Mouse (Mus musculus) forebrain, embryonic 16.5 days (tissue): ENCODE measurements around the gene Smad9. TPM values are rescaled to one million over a fixed set of nuclear protein-coding genes. Genes with fewer than 3 reads are reported as not detected.

ENCODE experiments used
- ATAC-seq: fragments of 200-750 bp; cut with Nextera tagmentation; 2 replicates; pipeline ENCODE4 v1.8.0; 2017; ENCODE audit warnings: mild to moderate bottlenecking, moderate library complexity
- H3K27ac ChIP-seq: fragments of 300-500 bp; sonication (generic); 2 replicates; pipeline ENCODE4 v1.5.1; 2014; ENCODE audit warnings: low read length, control low read depth
- H3K27me3 ChIP-seq: fragments of 300-500 bp; sonication (generic); replicated peaks from 2 replicates; pipeline ENCODE4 v1.6.1; 2014; ENCODE audit warnings: low read length; ENCODE audit not compliant: control insufficient read depth, insufficient read depth
- H3K36me3 ChIP-seq: fragments of 300-500 bp; sonication (generic); 2 replicates; pipeline ENCODE4 v1.6.1; 2014; ENCODE audit not compliant: control insufficient read depth, insufficient read depth
- H3K4me1 ChIP-seq: fragments of 300-500 bp; sonication (generic); replicated peaks from 2 replicates; pipeline ENCODE4 v1.6.1; 2014; ENCODE audit warnings: low read length; ENCODE audit not compliant: control insufficient read depth, insufficient read depth
- H3K4me2 ChIP-seq: fragments of 300-500 bp; sonication (generic); 2 replicates; pipeline ENCODE4 v1.6.1; 2014; ENCODE audit warnings: mild to moderate bottlenecking, low read length, control low read depth
- H3K4me3 ChIP-seq: fragments of 300-500 bp; sonication (generic); replicated peaks from 2 replicates; pipeline ENCODE4 v1.5.1; 2014; ENCODE audit warnings: mild to moderate bottlenecking, low read length, control low read depth
- H3K9ac ChIP-seq: fragments of 300-500 bp; sonication (generic); replicated peaks from 2 replicates; pipeline ENCODE4 v1.6.1; 2014; ENCODE audit warnings: low read depth, low read length, control low read depth
- H3K9me3 ChIP-seq: fragments of 300-500 bp; sonication (generic); 2 replicates; pipeline ENCODE4 v1.6.1; 2016; ENCODE audit warnings: low read length; ENCODE audit not compliant: control insufficient read depth
- WGBS: fragments of 180-500 bp; shearing (Covaris S2); extraction: QIAGEN DNeasy Blood & Tissue Kit; methylation state at CpG from one replicate; pipeline ENCODE4 v1.1.7; 2014; 5-methylcytosine and 5-hydroxymethylcytosine counted together
- polyA plus RNA-seq: library from polyadenylated mRNA; unstranded; fragments of >200 nt; fragmentation: Nextera tagmentation; extraction: Ambion mirVana; gene quantifications from 2 replicates; pipeline ENCODE4 v1.2.1, GENCODE M21; 2015

The Smad9 gene
- polyA plus RNA-seq, 1 experiment from 2014 or later = 0.13 TPM

DNA sequence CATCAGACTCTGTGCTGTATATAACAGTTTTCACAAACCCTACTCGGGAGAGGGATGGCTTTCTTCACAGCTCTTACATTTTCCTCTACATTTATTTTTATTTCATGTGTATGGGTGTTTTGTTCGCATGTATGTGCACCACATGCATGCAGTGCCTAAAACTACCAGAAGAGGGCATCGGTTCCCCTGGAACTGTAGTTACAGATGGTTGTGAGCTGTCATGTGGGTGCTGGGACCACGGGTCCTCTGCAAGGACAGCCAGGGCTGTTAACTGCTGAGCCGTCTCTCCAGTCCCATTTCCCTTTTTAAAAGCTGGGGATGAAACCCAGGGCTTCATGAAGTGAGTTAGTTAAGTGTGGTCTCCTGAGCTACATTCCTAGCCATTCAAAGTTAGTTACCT, 40.0 kb downstream of the Smad9 start:
- no peak overlapping the region for H3K9ac ChIP-seq
- 95% methylated on average over 5 of the region's 5 CpGs for WGBS
- no peak for ATAC-seq
- H3K9me3 ChIP-seq = 0 out of 2 replicates have a peak, but pooled peaks cover 2% of the 10 kb centered on the region
- no peak overlapping the region for H3K27ac ChIP-seq
- no peak overlapping the region for H3K4me3 ChIP-seq
- H3K27me3 ChIP-seq = no peaks in the 10 kb centered on the region
- no peak overlapping the region for H3K4me2 ChIP-seq
- no peaks in the 10 kb centered on the region for H3K4me1 ChIP-seq
- H3K36me3 ChIP-seq = no peaks in the 10 kb centered on the region

- Histone ChIP-seq H3K36me3 (no peaks in the 10 kb centered on the region), H3K27ac (no peak overlapping the region), H3K4me3 (no peak overlapping the region), H3K4me2 (no peak overlapping the region), H3K9me3 (0 out of 2 replicates have a peak, but pooled peaks cover 2% of the 10 kb centered on the region), H3K27me3 (no peaks in the 10 kb centered on the region), H3K4me1 (no peaks in the 10 kb centered on the region), H3K9ac (no peak overlapping the region)
- 97% methylated on average over 1 of the region's 1 CpGs for WGBS
- ATAC-seq = no peak
Observed at GRCm38 (mm10) chr3:54795806-54796205, 40.4 kb downstream of the Smad9 start.

GRCm38 (mm10) chr3:54797211-54797610, 41.8 kb downstream of the Smad9 start:
- Histone ChIP-seq H3K4me3 (no peak overlapping the region), H3K27me3 (no peaks in the 10 kb centered on the region), H3K9ac (no peak overlapping the region), H3K4me2 (no peak overlapping the region), H3K27ac (no peak overlapping the region), H3K9me3 (0 out of 2 replicates have a peak, but pooled peaks cover 2% of the 10 kb centered on the region), H3K4me1 (no peaks in the 10 kb centered on the region), H3K36me3 (no peaks in the 10 kb centered on the region)
- 40% methylated on average over 16 of the region's 16 CpGs for WGBS
- ATAC-seq = peak; percentile 54; the same call in 1 of the 2 replicates

- H3K27ac ChIP-seq = no peak overlapping the region
Observed at GRCm38 (mm10) chr3:54803713-54804112, 48.3 kb downstream of the Smad9 start.

GRCm38 (mm10) chr3:54807061-54807661, 51.8 kb downstream of the Smad9 start:
- no peaks in the 10 kb centered on the region for H3K27me3 ChIP-seq
- peak; percentile 59 for ATAC-seq
- WGBS = under 1% methylated on average over 56 of the region's 56 CpGs
- H3K9me3 ChIP-seq = no peaks in the 10 kb centered on the region
- H3K36me3 ChIP-seq = peaks cover 12% of the 10 kb centered on the region
- H3K4me3 ChIP-seq = peak overlapping the region; percentile 91
- peak overlapping the region; percentile 95 for H3K27ac ChIP-seq
- peak overlapping the region; percentile 98 for H3K9ac ChIP-seq
- peaks cover 20% of the 10 kb centered on the region for H3K4me1 ChIP-seq
- peak overlapping the region; percentile 75 for H3K4me2 ChIP-seq

More at GRCm38 (mm10) chr3:54803713-54804112, 48.3 kb downstream of the Smad9 start:
- 97% methylated on average over 8 of the region's 8 CpGs for WGBS
- Histone ChIP-seq H3K9me3 (no peaks in the 10 kb centered on the region), H3K4me2 (no peak overlapping the region), H3K9ac (no peak overlapping the region), H3K4me1 (peaks cover 20% of the 10 kb centered on the region), H3K27me3 (no peaks in the 10 kb centered on the region), H3K4me3 (no peak overlapping the region), H3K36me3 (peaks cover 12% of the 10 kb centered on the region)
- no peak for ATAC-seq

DNA sequence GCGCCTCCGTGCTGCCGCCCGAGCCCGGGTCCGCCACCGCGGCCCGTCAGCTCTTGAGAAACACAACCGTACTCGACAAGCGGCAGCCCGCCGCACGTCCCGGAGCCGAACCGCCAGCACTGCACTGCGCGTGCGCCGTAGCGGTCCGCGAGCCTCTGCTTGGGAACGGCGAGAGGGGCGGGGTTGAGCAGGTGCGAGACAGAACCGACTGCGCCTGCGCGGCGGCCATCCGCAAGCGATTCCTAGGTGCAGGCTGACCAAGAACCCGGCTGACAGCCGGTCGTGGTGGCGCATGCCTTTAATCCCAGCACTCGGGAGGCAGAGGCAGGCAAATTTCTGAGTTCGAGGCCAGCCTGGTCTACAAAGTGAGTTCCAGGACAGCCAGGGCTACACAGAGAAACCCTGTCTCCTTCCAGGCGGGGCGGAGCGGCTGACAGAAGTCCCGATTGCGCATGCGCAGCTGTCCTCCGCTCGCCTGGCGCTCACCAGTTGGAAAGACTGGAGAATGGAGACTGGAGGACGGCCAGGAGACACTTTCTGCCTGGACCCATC, 52.4 kb downstream of the Smad9 start, which contains the start of gene Rfxap:
TSS of gene Rfxap (minus strand) at position 126 of the 552 bp plus-strand sequence.
- Histone ChIP-seq H3K9ac (peak within 1 kb of the TSS; percentile 98), H3K4me2 (peak within 1 kb of the TSS; percentile 75), H3K4me3 (peak within 1 kb of the TSS; percentile 91), H3K9me3 (no peaks in the 10 kb centered on the region), H3K4me1 (peaks cover 20% of the 10 kb centered on the region), H3K36me3 (peaks cover 12% of the 10 kb centered on the region), H3K27me3 (no peaks in the 10 kb centered on the region), H3K27ac (peak within 1 kb of the TSS; percentile 95)
- under 1% methylated on average over 52 of the region's 52 CpGs for WGBS
- ATAC-seq = peak; percentile 94

DNA sequence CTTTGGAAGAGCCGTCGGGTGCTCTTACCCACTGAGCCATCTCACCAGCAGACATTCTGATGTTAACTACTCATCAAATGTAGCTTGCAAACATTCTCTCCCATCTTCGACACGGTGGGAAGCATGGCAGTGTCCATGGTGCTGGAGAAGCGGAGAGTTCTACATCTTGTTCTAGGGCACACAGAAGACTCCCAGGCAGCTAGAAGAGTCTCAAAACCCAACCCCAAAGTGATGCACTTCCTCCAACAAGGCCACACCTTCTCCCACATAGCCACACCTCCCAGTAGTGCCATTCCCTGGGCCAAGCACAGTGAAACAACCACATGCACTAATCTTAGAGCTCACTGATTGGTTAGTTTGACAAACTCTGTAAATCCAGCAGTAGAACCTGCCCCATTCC, 53.7 kb downstream of the Smad9 start:
- H3K27me3 ChIP-seq = no peaks in the 10 kb centered on the region
- no peak for ATAC-seq
- H3K9ac ChIP-seq = no peak overlapping the region
- no peaks in the 10 kb centered on the region for H3K9me3 ChIP-seq
- H3K4me3 ChIP-seq = no peak overlapping the region
- no peak overlapping the region for H3K27ac ChIP-seq
- peaks cover 7% of the 10 kb centered on the region; the same call in 1 of the 2 replicates for H3K36me3 ChIP-seq
- H3K4me2 ChIP-seq = no peak overlapping the region
- H3K4me1 ChIP-seq = peaks cover 20% of the 10 kb centered on the region
- WGBS = 73% methylated on average over 5 of the region's 5 CpGs

GRCm38 (mm10) chr3:54811616-54812015, 56.2 kb downstream of the Smad9 start:
- H3K27ac ChIP-seq = no peak overlapping the region
- no peaks in the 10 kb centered on the region for H3K36me3 ChIP-seq
- H3K4me1 ChIP-seq = peaks cover 6% of the 10 kb centered on the region; the same call in 1 of the 2 replicates
- H3K9me3 ChIP-seq = no peaks in the 10 kb centered on the region
- WGBS = 54% methylated on average over 1 of the region's 1 CpGs
- no peak for ATAC-seq
- H3K9ac ChIP-seq = no peak overlapping the region
- no peak overlapping the region for H3K4me3 ChIP-seq
- no peaks in the 10 kb centered on the region for H3K27me3 ChIP-seq
- H3K4me2 ChIP-seq = no peak overlapping the region

DNA sequence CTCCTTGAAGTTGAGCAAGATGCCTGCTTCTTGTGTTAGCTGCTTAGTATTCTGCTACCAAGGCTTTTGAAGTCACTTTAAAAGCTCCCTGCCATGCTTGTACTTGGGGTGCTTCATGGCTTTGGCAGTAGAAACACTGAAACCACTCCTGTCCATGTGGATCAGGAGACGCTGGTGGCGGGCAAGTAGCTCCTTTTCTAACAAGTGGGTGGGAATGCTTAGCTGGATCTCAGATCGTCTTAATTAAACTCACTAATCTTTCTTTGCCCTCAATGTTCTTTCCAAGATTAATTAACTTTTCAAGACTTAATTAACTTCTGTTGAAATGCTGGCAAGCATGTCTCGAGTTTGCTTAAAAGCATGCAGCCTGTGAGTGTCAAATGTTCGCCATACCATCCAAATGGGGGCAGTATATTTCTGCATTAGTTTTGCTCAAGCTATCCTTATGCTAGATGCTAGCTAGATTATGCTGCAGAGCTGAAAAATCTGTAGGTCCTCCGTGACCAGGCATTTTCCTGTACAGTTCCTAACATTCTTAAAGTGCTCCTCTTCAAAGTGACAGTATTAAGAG, 58.1 kb downstream of the Smad9 start:
- WGBS = 22% methylated on average over 6 of the region's 6 CpGs
- Histone ChIP-seq H3K4me2 (no peak overlapping the region), H3K36me3 (no peaks in the 10 kb centered on the region), H3K9ac (no peak overlapping the region), H3K9me3 (no peaks in the 10 kb centered on the region), H3K27ac (no peak overlapping the region), H3K4me3 (no peak overlapping the region), H3K4me1 (no peaks in the 10 kb centered on the region), H3K27me3 (no peaks in the 10 kb centered on the region)
- ATAC-seq = no peak; the same call in 1 of the 2 replicates
